Mouse (Mus musculus) heart, postnatal 0 days (tissue): ENCODE measurements at regions not wholly inside any gene's neighbourhood (a gene's known extent, or its start where the extent isn't known, plus 50 kb on each side); places are given as distances from the start of the nearest gene placed in this dataset.

Experiments
- CTCF ChIP-seq: IDR thresholded peaks from 2 replicates; pipeline ENCODE4 v1.5.1; 2016; ENCODE audit warnings: antibody characterized with exemption, control low read depth, low read depth
- EP300 ChIP-seq: IDR thresholded peaks from 2 replicates; pipeline ENCODE4 v1.6.1; 2016; ENCODE audit warnings: antibody characterized with exemption, low read depth

DNA sequence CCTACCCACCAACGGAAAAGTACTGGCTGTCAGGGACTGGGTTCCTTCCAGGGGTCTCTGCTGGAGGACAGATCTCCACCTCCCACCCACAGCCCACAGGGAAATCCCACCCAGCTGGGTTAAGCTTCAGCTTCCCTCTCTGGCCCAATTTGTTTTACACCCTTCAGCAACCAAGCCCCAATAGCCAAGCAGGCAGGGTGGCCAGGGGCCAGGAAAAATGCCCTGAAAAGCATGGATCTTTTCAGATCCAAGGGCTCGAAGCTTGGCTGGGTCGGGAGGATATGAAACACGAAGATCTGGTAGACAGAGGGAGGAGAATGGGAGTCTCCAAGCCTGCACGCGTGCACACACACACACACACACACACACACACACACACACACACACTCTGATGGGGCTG, 302.4 kb downstream of the Sox9 start:
- TF ChIP-seq CTCF (no peak), EP300 (no peak)
